Mouse (Mus musculus) heart, embryonic 14.5 days (tissue): Measurements from ENCODE around the gene Tcap. TPM values are rescaled to one million over a fixed set of nuclear protein-coding genes. Genes with fewer than 3 reads are reported as not detected.
A peak's percentile ranks its signal among the peaks of the same experiment; 100 is the strongest.
"Not testable (repeated sequence)": the region's sequence is repeated elsewhere in the genome, so short reads cannot be mapped to it uniquely, and the experiment has no call there.

ENCODE experiments used
- ATAC-seq: fragments of 200-750 bp; cut with Nextera tagmentation; 2 replicates; pipeline ENCODE4 v1.8.0; 2017; ENCODE audit warnings: low read depth, moderate TSS enrichment; ENCODE audit not compliant: insufficient number of reproducible peaks, insufficient read depth, low FRiP score
- H3K27ac ChIP-seq, 2 experiments: fragments of 200-500 bp in 1 of 2; fragments of 300-500 bp in 1 of 2; sonication (generic) in 1 of 2; replicated peaks in 1 of 2; 2 replicates each; pipeline ENCODE4 v1.5.1; 2012 to 2014; ENCODE audit warnings: low read depth in 2 of 2, low read length in 2 of 2, control low read depth in 1 of 2, mild to moderate bottlenecking in 1 of 2, mixed read lengths in 1 of 2; ENCODE audit not compliant: control insufficient read depth in 1 of 2, insufficient read depth in 1 of 2
- H3K27me3 ChIP-seq: fragments of 300-500 bp; sonication (generic); 2 replicates; pipeline ENCODE4 v1.6.1; 2014; ENCODE audit warnings: mild to moderate bottlenecking, low read length, control low read depth; ENCODE audit not compliant: control insufficient read depth, insufficient read depth
- H3K36me3 ChIP-seq: fragments of 300-500 bp; sonication (generic); 2 replicates; pipeline ENCODE4 v1.6.1; 2014; ENCODE audit warnings: mild to moderate bottlenecking, control low read depth, low read length, mixed read lengths; ENCODE audit not compliant: control insufficient read depth, insufficient read depth
- H3K4me1 ChIP-seq, 2 experiments: fragments of 200-500 bp in 1 of 2; fragments of 300-500 bp in 1 of 2; sonication (generic) in 1 of 2; 2 replicates each; pipeline ENCODE4 v1.6.1; 2012 to 2014; ENCODE audit warnings: low read length in 2 of 2, control low read depth in 1 of 2, mixed read lengths in 1 of 2; ENCODE audit not compliant: control insufficient read depth in 2 of 2, insufficient read depth in 2 of 2
- H3K4me2 ChIP-seq: fragments of 300-500 bp; sonication (generic); 2 replicates; pipeline ENCODE4 v1.6.1; 2014; ENCODE audit warnings: mild to moderate bottlenecking, low read length
- H3K4me3 ChIP-seq, 2 experiments: fragments of 200-500 bp in 1 of 2; fragments of 300-500 bp in 1 of 2; sonication (generic) in 1 of 2; 2 replicates each; pipeline ENCODE4 v1.5.1; 2012 to 2014; ENCODE audit warnings: low read length in 2 of 2, mild to moderate bottlenecking in 2 of 2, control low read depth in 1 of 2, low read depth in 1 of 2, moderate library complexity in 1 of 2; ENCODE audit not compliant: control insufficient read depth in 1 of 2, insufficient read depth in 1 of 2
- H3K9ac ChIP-seq: fragments of 300-500 bp; sonication (generic); 2 replicates; pipeline ENCODE4 v1.6.1; 2014; ENCODE audit warnings: mild to moderate bottlenecking, low read length
- H3K9me3 ChIP-seq: fragments of 300-500 bp; sonication (generic); 2 replicates; pipeline ENCODE4 v1.6.1; 2016; ENCODE audit warnings: low read length, control low read depth; ENCODE audit not compliant: control insufficient read depth
- WGBS: fragments of 180-500 bp; shearing (Covaris S2); extraction: QIAGEN DNeasy Blood & Tissue Kit; methylation state at CpG from one replicate; pipeline ENCODE4 v1.1.7; 2014; 5-methylcytosine and 5-hydroxymethylcytosine counted together
- polyA plus RNA-seq: library from polyadenylated mRNA; unstranded; fragments of >200 nt; fragmentation: Nextera tagmentation; extraction: Ambion mirVana; gene quantifications from 2 replicates; pipeline ENCODE4 v1.2.1, GENCODE M21; 2014

Gene Tcap
- polyA plus RNA-seq, 1 experiment from 2014 or later: 178 TPM

DNA sequence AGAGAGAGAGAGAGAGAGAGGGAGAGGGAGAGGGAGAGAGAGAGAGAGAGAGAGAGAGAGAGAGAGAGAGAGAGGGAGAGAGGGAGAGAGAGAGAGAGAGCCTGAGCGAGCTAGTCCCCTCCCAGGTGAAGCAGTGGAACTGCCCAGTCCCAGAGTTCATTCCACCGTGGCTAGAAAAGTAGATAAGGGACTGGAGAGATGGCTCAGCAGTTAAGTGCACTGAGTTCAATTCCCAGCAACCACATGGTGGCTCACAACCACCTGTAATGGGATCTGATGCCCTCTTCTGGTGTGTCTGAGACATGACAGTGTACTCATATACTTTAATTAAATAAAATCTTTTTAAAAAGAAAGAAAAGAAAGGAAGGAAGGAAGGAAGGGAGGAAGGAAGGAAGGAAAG is 1.2 kb upstream of the Tcap start:
- not testable (repeated sequence) for H3K4me2 ChIP-seq, ATAC-seq, H3K27me3 ChIP-seq, H3K9me3 ChIP-seq, H3K9ac ChIP-seq, H3K4me3 ChIP-seq
- H3K36me3 ChIP-seq: peaks cover 27% of the 10 kb centered on the region
- H3K4me1 ChIP-seq: peaks cover 58 to 71% of the 10 kb centered on the region in 2 experiments
- 28% methylated on average over 2 of the region's 2 CpGs for WGBS
- H3K27ac ChIP-seq: peak overlapping the region in 1 of 2 experiments; percentile 28; a peak in 1 of 4 replicates

GRCm38 (mm10) chr11:98384216-98384615 is 605 bp downstream of the Tcap start:
- Histone ChIP-seq H3K4me1 (peaks cover 51 to 69% of the 10 kb centered on the region in 2 experiments), H3K36me3 (peaks cover 9% of the 10 kb centered on the region), H3K4me3 (peak overlapping the region; percentile 53 to 54), H3K9ac (peak overlapping the region; percentile 89), H3K27me3 (peaks cover 12% of the 10 kb centered on the region; the same call in 1 of the 2 replicates), H3K4me2 (peak overlapping the region; percentile 73), H3K27ac (peak overlapping the region; percentile 88 to 91), H3K9me3 (no peaks in the 10 kb centered on the region)
- ATAC-seq: no peak
- WGBS: 50% methylated on average over 20 of the region's 20 CpGs

GRCm38 (mm10) chr11:98384721-98385637 is 1.4 kb downstream of the Tcap start:
- H3K9ac ChIP-seq: peak overlapping the region; percentile 89
- peak overlapping the region; percentile 53 to 54 for H3K4me3 ChIP-seq
- 53% methylated on average over 8 of the region's 8 CpGs for WGBS

DNA sequence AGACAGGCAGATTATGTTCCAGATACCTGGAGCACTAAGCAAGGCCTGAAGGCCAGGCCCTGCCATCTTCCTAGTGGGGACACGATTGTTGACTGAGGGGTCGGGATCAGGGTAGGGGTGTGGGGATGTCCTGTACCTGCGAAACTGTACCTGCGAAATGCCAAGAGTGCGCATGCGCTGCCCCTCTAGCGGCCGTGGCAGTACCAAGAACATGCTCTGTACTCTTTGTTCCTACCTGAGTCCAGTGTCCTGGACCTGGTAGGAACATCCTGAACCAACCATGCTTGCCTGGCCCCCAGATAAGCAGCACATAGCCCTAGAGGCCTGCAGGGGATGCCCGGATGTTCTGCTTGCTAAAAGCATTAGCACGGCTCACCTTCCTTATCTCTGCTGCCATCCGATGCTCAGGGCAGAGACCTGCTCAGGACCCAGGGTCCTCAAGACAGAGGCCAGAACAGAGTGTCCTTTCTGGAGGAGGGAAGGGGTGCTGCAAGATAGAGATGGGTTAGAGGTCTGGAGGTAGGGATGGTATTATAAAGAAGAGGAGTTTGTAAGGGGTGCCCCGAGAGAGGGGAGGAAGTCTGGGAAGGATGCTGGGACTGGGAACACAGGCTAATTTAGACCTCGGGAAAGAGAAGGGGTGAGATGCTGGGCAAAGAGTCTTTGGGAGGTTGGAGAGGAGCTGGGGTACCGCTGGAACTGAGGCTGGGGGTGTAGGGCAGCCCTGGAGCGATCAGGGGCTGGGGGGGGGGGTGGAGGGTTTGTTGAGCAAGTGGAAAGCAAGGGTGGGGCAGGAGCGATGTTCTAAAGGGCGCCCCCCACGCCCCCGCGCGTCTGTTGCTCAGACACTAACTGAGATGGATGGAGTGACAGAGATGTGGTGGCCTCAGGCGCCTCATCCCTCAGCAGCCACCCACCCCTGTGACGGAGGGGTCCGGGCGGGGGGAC is 2.3 kb downstream of the Tcap start, which contains the start of gene Pnmt:
TSS of gene Pnmt (plus strand) at position 813 of the 948 bp plus-strand sequence.
- peak within 1 kb of the TSS; percentile 89 for H3K9ac ChIP-seq
- peaks cover 12% of the 10 kb centered on the region; the same call in 1 of the 2 replicates for H3K27me3 ChIP-seq
- 47% methylated on average over 25 of the region's 25 CpGs for WGBS
- peaks cover 42 to 66% of the 10 kb centered on the region in 2 experiments for H3K4me1 ChIP-seq
- no peaks in the 10 kb centered on the region for H3K9me3 ChIP-seq
- no peak for ATAC-seq
- H3K4me2 ChIP-seq: peak within 1 kb of the TSS; percentile 73
- H3K36me3 ChIP-seq: peaks cover 1% of the 10 kb centered on the region
- H3K27ac ChIP-seq: peak within 1 kb of the TSS in 1 of 2 experiments; percentile 91; a peak in 2 of 4 replicates
- 0 out of 4 replicates have a peak within 1 kb of the TSS, but pooled peaks of 1 of the 2 experiments have one; percentile 53 for H3K4me3 ChIP-seq

More at GRCm38 (mm10) chr11:98384721-98385637, 1.4 kb downstream of the Tcap start:
- H3K4me1 ChIP-seq: peaks cover 47 to 69% of the 10 kb centered on the region in 2 experiments
- no peak for ATAC-seq
- H3K36me3 ChIP-seq: peaks cover 8% of the 10 kb centered on the region
- H3K9me3 ChIP-seq: no peaks in the 10 kb centered on the region
- peak overlapping the region; percentile 88 to 91 for H3K27ac ChIP-seq
- peak overlapping the region; percentile 73 for H3K4me2 ChIP-seq
- H3K27me3 ChIP-seq: peaks cover 12% of the 10 kb centered on the region; the same call in 1 of the 2 replicates

GRCm38 (mm10) chr11:98386596-98386995 is 3.0 kb downstream of the Tcap start:
- no peak for ATAC-seq
- peak overlapping the region; percentile 89; the same call in 1 of the 2 replicates for H3K9ac ChIP-seq
- H3K9me3 ChIP-seq: no peaks in the 10 kb centered on the region
- H3K4me3 ChIP-seq: no peak overlapping the region
- H3K4me1 ChIP-seq: peaks cover 45 to 72% of the 10 kb centered on the region in 2 experiments
- peak overlapping the region; percentile 73 for H3K4me2 ChIP-seq
- no peaks in the 10 kb centered on the region for H3K36me3 ChIP-seq
- no peak overlapping the region for H3K27ac ChIP-seq
- peaks cover 12% of the 10 kb centered on the region; the same call in 1 of the 2 replicates for H3K27me3 ChIP-seq
- WGBS: 16% methylated on average over 24 of the region's 24 CpGs

- Histone ChIP-seq H3K27ac (no peak overlapping the region), H3K9ac (peak overlapping the region; percentile 25; the same call in 1 of the 2 replicates), H3K4me1 (peaks cover 51 to 77% of the 10 kb centered on the region in 2 experiments), H3K4me3 (no peak overlapping the region), H3K27me3 (peaks cover 12% of the 10 kb centered on the region; the same call in 1 of the 2 replicates), H3K4me2 (no peak overlapping the region; the same call in 1 of the 2 replicates), H3K9me3 (no peaks in the 10 kb centered on the region), H3K36me3 (no peaks in the 10 kb centered on the region)
- 54% methylated on average over 14 of the region's 14 CpGs for WGBS
- ATAC-seq: no peak
Measured at GRCm38 (mm10) chr11:98387056-98387577, 3.5 kb downstream of the Tcap start.
